Mouse (Mus musculus): ENCODE data around the gene Adamts4. TPM values are rescaled to one million over a fixed set of nuclear protein-coding genes. Genes with fewer than 3 reads are reported as not detected.
A peak's percentile ranks its signal among the peaks of the same experiment; 100 is the strongest.

The Adamts4 gene
- polyA plus RNA-seq, 1 experiment from 2014 or later = 0.04 TPM

DNA sequence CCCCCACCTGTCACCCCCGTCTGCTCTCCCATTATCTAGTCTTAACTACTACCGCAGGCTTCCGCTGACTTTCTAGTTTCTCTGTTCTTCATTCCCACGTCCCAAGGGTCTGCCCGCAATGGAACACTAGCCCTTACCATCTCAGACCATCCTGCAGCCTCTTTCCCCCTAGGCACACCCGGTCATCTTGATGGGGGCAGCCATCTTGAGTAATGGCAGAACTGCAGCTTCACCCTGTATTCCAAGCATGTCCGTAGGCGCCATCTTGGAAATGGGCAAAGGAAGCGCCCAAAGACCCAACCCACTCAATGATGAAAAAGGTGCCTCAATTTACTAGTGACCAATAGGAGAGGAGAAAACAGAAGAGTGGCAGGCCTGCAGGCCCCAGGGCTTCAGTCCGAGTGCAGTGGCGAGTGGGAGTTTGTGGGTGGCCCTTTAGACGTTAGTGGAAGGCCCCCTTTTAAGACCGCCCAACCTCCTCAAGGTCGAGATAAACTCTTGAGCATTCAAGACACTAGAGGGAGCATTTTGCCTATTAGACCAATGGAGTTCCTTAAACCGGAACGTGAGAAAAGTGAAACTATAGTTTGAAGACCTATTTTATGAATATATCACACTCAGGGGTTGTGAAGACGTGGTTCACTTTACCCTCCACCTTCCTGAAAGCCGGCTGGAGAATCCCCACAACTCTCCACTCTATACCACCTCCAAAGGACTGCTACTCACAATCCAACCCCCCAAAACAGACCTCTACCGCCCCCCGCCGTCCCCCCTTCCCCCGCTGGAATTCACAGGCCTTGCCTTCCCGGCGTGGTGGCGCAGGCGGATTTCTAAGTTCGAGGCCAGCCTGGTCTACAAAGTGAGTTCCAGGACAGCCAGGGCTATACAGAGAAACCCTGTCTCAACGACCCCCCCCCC is 27.7 kb upstream of the Adamts4 start, which contains the start of gene Tomm40l:
TSS of gene Tomm40l (minus strand) at position 277 of the 918 bp plus-strand sequence.
- WGBS (ENCODE audit: missing documents) = 4% methylated on average over 26 of the region's 28 CpGs
- peaks cover 23% of the 10 kb centered on the region for H3K36me3 ChIP-seq (ENCODE audit: inconsistent target)
- peak within 1 kb of the TSS; percentile 88 for H3K4me3 ChIP-seq (ENCODE audit: inconsistent target)
- H3K79me2 ChIP-seq (ENCODE audit: inconsistent target) = peaks cover 11% of the 10 kb centered on the region; the same call in 1 of the 2 replicates
- peak within 1 kb of the TSS; percentile 73 for H3K27ac ChIP-seq

- peak overlapping the region; percentile 72 for H3K27ac ChIP-seq
- peaks cover 18% of the 10 kb centered on the region for H3K79me2 ChIP-seq (ENCODE audit: inconsistent target)
- peaks cover 23% of the 10 kb centered on the region for H3K36me3 ChIP-seq (ENCODE audit: inconsistent target)
- 74% methylated on average over 6 of the region's 6 CpGs for WGBS (ENCODE audit: missing documents)
- H3K4me3 ChIP-seq (ENCODE audit: inconsistent target) = peak overlapping the region; percentile 88; the same call in 1 of the 2 replicates
Observed at GRCm38 (mm10) chr1:171223168-171223567, 27.1 kb upstream of the Adamts4 start.

DNA sequence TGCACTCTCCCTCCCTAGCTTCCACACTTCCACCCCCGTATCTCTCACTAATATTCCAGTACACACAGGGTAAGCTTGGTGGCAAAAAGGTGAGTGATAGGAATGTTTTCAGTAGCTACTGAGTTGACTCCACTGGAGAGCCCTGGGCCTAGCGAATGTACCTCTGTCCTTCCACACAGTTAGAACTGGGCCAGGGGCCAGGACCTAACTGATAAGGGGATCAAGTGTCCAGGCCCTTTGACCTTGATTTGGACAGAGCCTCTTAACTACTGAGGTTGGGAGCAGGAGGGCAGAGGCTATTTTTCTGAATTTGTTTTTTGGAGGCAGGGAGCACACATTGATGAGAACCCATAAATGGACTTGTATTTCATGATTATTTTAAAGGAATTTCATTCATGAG is 26.4 kb upstream of the Adamts4 start:
- Histone ChIP-seq H3K4me3 (ENCODE audit: inconsistent target) (no peak overlapping the region), H3K79me2 (ENCODE audit: inconsistent target) (peaks cover 24% of the 10 kb centered on the region), H3K27ac (no peak overlapping the region), H3K36me3 (ENCODE audit: inconsistent target) (peaks cover 17% of the 10 kb centered on the region)
- WGBS (ENCODE audit: missing documents) = 90% methylated on average over 2 of the region's 2 CpGs

GRCm38 (mm10) chr1:171224857-171225256 is 25.4 kb upstream of the Adamts4 start, which contains the start of gene Apoa2:
TSS of gene Apoa2 (plus strand) at chr1:171225054.
- H3K79me2 ChIP-seq (ENCODE audit: inconsistent target) = peaks cover 35% of the 10 kb centered on the region
- WGBS (ENCODE audit: missing documents) = 93% methylated on average over 5 of the region's 5 CpGs
- peaks cover 15% of the 10 kb centered on the region for H3K36me3 ChIP-seq (ENCODE audit: inconsistent target)
- peak within 1 kb of the TSS; percentile 54 for H3K27ac ChIP-seq
- H3K4me3 ChIP-seq (ENCODE audit: inconsistent target) = no peak within 1 kb of the TSS

DNA sequence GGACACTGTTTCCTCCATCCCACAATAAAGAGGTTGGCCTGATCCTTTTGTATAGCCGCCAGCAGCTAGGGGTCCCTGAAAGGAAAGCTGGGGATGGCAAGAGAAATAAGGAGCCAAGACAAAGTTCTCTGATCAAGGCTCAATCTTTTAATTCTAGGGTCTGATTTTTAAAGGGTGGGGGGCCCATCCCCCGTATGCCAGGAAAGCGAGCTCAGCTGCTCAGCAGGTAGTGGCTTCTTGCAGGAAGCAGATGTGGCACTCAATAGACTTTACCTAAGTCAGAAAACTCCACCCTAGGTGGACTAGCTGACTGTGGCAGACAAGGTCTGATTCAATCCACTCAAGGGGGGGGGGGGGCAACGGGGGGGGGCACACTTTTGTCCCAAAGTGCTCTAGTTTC is 23.4 kb upstream of the Adamts4 start:
- 69% methylated on average over 3 of the region's 4 CpGs for WGBS (ENCODE audit: missing documents)
- peak overlapping the region; percentile 54 for H3K27ac ChIP-seq
- no peak overlapping the region for H3K4me3 ChIP-seq (ENCODE audit: inconsistent target)
- H3K36me3 ChIP-seq (ENCODE audit: inconsistent target) = peaks cover 21% of the 10 kb centered on the region; the same call in 1 of the 2 replicates
- peaks cover 45% of the 10 kb centered on the region for H3K79me2 ChIP-seq (ENCODE audit: inconsistent target)

DNA sequence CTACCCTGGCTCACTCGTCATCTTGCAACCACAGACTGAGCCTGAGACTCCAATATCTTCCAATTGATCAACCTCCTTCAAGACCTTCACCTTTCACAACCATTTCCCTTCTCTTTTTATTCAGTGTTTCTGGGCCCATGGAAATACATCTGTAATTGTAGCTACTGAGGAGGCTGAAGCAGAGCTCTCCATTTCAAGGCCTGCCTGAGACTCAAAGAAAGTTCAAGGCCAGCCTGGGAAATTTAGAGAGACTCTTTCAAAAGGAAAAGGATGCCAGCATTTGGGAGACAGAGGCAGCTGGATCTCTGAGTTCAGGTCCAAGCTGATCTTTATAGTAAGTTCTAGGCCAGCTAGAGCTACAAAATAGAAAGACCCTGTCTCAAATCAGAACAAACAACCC is 22.3 kb upstream of the Adamts4 start:
- peaks cover 21% of the 10 kb centered on the region; the same call in 1 of the 2 replicates for H3K36me3 ChIP-seq (ENCODE audit: inconsistent target)
- no peak overlapping the region for H3K4me3 ChIP-seq (ENCODE audit: inconsistent target)
- 85% methylated on average over 1 of the region's 1 CpGs for WGBS (ENCODE audit: missing documents)
- no peak overlapping the region for H3K27ac ChIP-seq
- peaks cover 55% of the 10 kb centered on the region for H3K79me2 ChIP-seq (ENCODE audit: inconsistent target)

- WGBS (ENCODE audit: missing documents) = 97% methylated on average over 6 of the region's 6 CpGs
- Histone ChIP-seq H3K36me3 (ENCODE audit: inconsistent target) (peaks cover 21% of the 10 kb centered on the region; the same call in 1 of the 2 replicates), H3K27ac (0 out of 2 replicates have a peak overlapping the region, but pooled peaks have one; percentile 99), H3K79me2 (ENCODE audit: inconsistent target) (peaks cover 67% of the 10 kb centered on the region), H3K4me3 (ENCODE audit: inconsistent target) (no peak overlapping the region)
Observed at GRCm38 (mm10) chr1:171229750-171230149, 20.5 kb upstream of the Adamts4 start.

GRCm38 (mm10) chr1:171230215-171230614 is 20.0 kb upstream of the Adamts4 start:
- peaks cover 68% of the 10 kb centered on the region for H3K79me2 ChIP-seq (ENCODE audit: inconsistent target)
- WGBS (ENCODE audit: missing documents) = 97% methylated on average over 3 of the region's 3 CpGs
- no peak overlapping the region for H3K4me3 ChIP-seq (ENCODE audit: inconsistent target)
- peak overlapping the region; percentile 99; the same call in 1 of the 2 replicates for H3K27ac ChIP-seq
- H3K36me3 ChIP-seq (ENCODE audit: inconsistent target) = peaks cover 21% of the 10 kb centered on the region; the same call in 1 of the 2 replicates

DNA sequence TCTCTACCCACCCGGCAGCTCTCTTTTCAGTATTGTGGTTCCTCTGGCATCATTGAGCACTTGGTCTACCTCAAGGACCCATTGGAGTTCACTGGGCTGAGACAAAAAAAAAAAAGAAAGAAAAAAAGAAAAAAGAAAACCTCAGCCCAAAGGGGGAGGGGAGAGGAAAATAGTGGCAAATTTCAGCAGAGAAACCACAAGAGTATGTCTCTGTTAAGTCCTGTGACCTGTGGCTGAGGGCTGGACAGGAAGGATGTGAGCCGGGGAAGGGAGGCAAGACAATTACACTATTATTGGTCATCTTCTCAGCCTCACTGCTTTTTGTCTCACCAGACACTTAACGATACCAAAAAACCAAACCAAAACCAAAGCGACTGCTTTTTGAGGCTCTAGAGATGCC is 18.4 kb upstream of the Adamts4 start:
- Histone ChIP-seq H3K4me3 (ENCODE audit: inconsistent target) (peak overlapping the region; percentile 99), H3K36me3 (ENCODE audit: inconsistent target) (peaks cover 27% of the 10 kb centered on the region; the same call in 1 of the 2 replicates), H3K27ac (peak overlapping the region; percentile 99), H3K79me2 (ENCODE audit: inconsistent target) (peaks cover 85% of the 10 kb centered on the region)
- 5% methylated on average over 4 of the region's 4 CpGs for WGBS (ENCODE audit: missing documents)

DNA sequence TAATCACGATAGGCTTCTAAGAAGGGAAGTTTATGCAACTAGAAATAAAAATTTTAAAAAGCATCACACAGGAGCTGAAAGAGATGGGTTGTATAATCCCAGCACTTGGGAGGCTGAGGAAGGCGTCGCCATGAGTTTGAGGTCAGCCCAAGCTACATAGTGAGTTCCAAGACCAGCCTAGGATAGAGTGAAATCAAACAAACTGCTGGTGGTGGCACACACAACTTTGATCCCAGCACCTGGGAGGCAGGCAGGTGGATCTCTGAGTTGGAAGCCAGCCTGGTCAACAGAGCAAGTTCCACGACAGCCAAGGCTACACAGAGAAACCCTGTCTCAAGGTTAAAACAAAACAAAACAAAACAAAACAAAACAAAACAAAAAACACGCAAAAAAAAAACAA is 17.9 kb upstream of the Adamts4 start:
- peaks cover 32% of the 10 kb centered on the region for H3K36me3 ChIP-seq (ENCODE audit: inconsistent target)
- H3K27ac ChIP-seq = peak overlapping the region; percentile 99
- WGBS (ENCODE audit: missing documents) = 32% methylated on average over 5 of the region's 5 CpGs
- H3K4me3 ChIP-seq (ENCODE audit: inconsistent target) = peak overlapping the region; percentile 99
- H3K79me2 ChIP-seq (ENCODE audit: inconsistent target) = peaks cover 90% of the 10 kb centered on the region

- H3K36me3 ChIP-seq (ENCODE audit: inconsistent target) = peaks cover 39% of the 10 kb centered on the region
- H3K79me2 ChIP-seq (ENCODE audit: inconsistent target) = peaks cover 90% of the 10 kb centered on the region
- 21% methylated on average over 12 of the region's 12 CpGs for WGBS (ENCODE audit: missing documents)
- peak overlapping the region; percentile 99 for H3K27ac ChIP-seq
- peak overlapping the region; percentile 99 for H3K4me3 ChIP-seq (ENCODE audit: inconsistent target)
Observed at GRCm38 (mm10) chr1:171232800-171233730, 17.2 kb upstream of the Adamts4 start.

DNA sequence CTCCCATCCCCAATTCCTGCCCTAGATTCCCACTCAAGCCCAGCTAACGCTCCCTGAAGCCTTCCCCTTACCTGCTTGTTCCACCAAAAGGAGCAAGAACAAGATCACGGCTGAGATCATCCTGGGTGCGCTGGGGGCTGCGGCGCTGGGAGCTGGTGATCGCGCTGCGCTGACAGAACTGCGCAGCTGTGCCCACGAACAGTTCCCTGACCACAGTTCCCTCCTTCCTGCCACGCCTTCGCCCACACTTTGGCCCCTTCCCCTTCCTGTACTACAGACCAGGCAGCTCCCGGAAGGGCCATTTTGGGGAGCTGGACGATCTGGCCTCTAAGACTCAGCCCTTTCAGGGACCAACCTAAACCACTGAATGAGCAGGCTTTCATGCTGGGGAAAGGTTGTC is 16.1 kb upstream of the Adamts4 start, which contains the start of gene Fcer1g:
TSS of gene Fcer1g (minus strand) at position 240 of the 400 bp plus-strand sequence.
- Histone ChIP-seq H3K27ac (peak within 1 kb of the TSS; percentile 99), H3K4me3 (ENCODE audit: inconsistent target) (peak within 1 kb of the TSS; percentile 99), H3K79me2 (ENCODE audit: inconsistent target) (peaks cover 88% of the 10 kb centered on the region), H3K36me3 (ENCODE audit: inconsistent target) (peaks cover 47% of the 10 kb centered on the region)
- 4% methylated on average over 14 of the region's 14 CpGs for WGBS (ENCODE audit: missing documents)

DNA sequence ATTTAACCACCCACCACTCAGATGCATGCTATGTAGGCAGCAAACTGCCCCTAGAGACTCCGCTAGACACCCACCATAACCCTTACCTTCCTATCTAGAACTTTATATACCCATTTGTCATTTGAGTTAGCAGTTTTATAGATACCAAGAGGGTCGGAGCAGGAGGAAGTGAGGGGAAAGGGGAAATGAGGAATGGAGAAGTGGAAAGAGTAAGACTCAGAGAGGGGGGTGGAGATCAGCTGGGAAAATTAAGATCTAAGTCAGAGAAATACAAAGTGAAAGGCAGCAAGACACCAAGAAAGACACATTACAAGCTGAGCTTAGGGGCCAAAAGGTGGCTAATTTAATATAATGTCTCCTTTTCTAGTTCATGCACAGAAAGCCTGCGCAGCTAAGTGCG is 15.7 kb upstream of the Adamts4 start:
- peaks cover 47% of the 10 kb centered on the region for H3K36me3 ChIP-seq (ENCODE audit: inconsistent target)
- H3K4me3 ChIP-seq (ENCODE audit: inconsistent target) = peak overlapping the region; percentile 99; the same call in 1 of the 2 replicates
- H3K27ac ChIP-seq = peak overlapping the region; percentile 99
- H3K79me2 ChIP-seq (ENCODE audit: inconsistent target) = peaks cover 86% of the 10 kb centered on the region
- whole genome bisulfite sequencing (ENCODE audit: missing documents) = 54% methylated on average over 4 of the region's 4 CpGs

- Histone ChIP-seq H3K36me3 (ENCODE audit: inconsistent target) (peaks cover 47% of the 10 kb centered on the region), H3K79me2 (ENCODE audit: inconsistent target) (peaks cover 86% of the 10 kb centered on the region), H3K27ac (peak overlapping the region; percentile 99), H3K4me3 (ENCODE audit: inconsistent target) (no peak overlapping the region)
- WGBS (ENCODE audit: missing documents) = 81% methylated on average over 3 of the region's 4 CpGs
Observed at GRCm38 (mm10) chr1:171235791-171236190, 14.4 kb upstream of the Adamts4 start.

All from macrophage (primary cell).